Mouse (Mus musculus) heart, postnatal 4 days (tissue): Measurements from ENCODE around the gene Fcamr. TPM values are rescaled to one million over a fixed set of nuclear protein-coding genes. Genes with fewer than 3 reads are reported as not detected.

Experiments
- DNase-seq: peaks from one replicate; pipeline ENCODE4 v3.0.0; 2021
- total RNA-seq, 2 experiments: library from RNA; stranded (reverse); gene quantifications; 2 replicates each; pipeline ENCODE4 v1.2.3; 2021

Fcamr gene
- total RNA-seq, 2 experiments from 2014 or later: 0.38 to 0.76 TPM

GRCm38 (mm10) chr1:130804279-130804678, 3.6 kb downstream of the Fcamr start:
- DNase-seq: peak; percentile 13

- DNase-seq: no peak
Measured at GRCm38 (mm10) chr1:130810906-130811305, 10.2 kb downstream of the Fcamr start.

GRCm38 (mm10) chr1:130811316-130811715, 10.6 kb downstream of the Fcamr start:
- no peak for DNase-seq

GRCm38 (mm10) chr1:130819737-130820136, 19.0 kb downstream of the Fcamr start:
- DNase-seq: no peak

GRCm38 (mm10) chr1:130820316-130821148, 19.8 kb downstream of the Fcamr start:
- DNase-seq: no peak

GRCm38 (mm10) chr1:130821149-130821471, 20.4 kb downstream of the Fcamr start:
- no peak for DNase-seq

GRCm38 (mm10) chr1:130821911-130822625, 21.4 kb downstream of the Fcamr start:
- no peak for DNase-seq

GRCm38 (mm10) chr1:130826448-130826847, 25.7 kb downstream of the Fcamr start, which contains the start of gene Pigr:
TSS of gene Pigr (plus strand) at chr1:130826684.
- no peak for DNase-seq

- no peak for DNase-seq
Measured at GRCm38 (mm10) chr1:130828656-130829055, 28.0 kb downstream of the Fcamr start.

GRCm38 (mm10) chr1:130829906-130830830, 29.5 kb downstream of the Fcamr start:
- DNase-seq: no peak

GRCm38 (mm10) chr1:130832230-130833149, 31.8 kb downstream of the Fcamr start:
- DNase-seq: no peak

GRCm38 (mm10) chr1:130835161-130835936, 34.6 kb downstream of the Fcamr start:
- no peak for DNase-seq

GRCm38 (mm10) chr1:130838288-130838687, 37.6 kb downstream of the Fcamr start:
- no peak for DNase-seq

GRCm38 (mm10) chr1:130840599-130841379, 40.1 kb downstream of the Fcamr start:
- no peak for DNase-seq

GRCm38 (mm10) chr1:130841621-130842020, 40.9 kb downstream of the Fcamr start:
- DNase-seq: no peak

GRCm38 (mm10) chr1:130844516-130844915, 43.8 kb downstream of the Fcamr start:
- DNase-seq: no peak

GRCm38 (mm10) chr1:130849530-130850214, 49.0 kb downstream of the Fcamr start:
- DNase-seq: no peak

GRCm38 (mm10) chr1:130850405-130850804, 49.7 kb downstream of the Fcamr start:
- DNase-seq: no peak

- DNase-seq: no peak
Measured at GRCm38 (mm10) chr1:130854819-130855218, 54.1 kb downstream of the Fcamr start.
